ENCODE assay signal across 18 mouse cellular contexts in the genomic region with DNA sequence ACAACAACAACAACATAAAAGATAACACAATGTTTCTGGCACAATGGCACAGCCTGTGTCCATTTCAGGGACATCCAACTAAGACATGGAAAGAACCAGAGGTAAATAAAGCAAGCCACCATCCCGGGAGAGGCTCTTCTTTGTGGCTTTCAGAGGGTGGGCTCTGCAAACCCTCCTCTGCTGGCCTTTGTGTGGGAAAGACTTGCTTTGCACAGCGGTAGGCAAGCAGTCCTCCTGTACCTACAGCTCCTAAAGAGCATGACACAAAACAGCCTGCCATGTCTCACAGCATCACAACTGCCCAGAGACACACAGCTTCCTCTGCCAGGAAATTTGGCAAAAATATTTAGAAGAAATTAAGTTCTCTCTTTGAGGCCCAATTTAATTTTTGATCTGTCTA.
"Had no signal": no experiment of that assay in that cellular context is flagged by ENCODE, and none has a peak within 500 bp of the region (broad histone marks: within the 10 kb centered on the region; RNA-seq: fewer than 3 reads in every experiment).

No protein-coding gene starts in this region.

- ATAC-seq: liver, postnatal 0 days; lung, postnatal 0 days; midbrain, embryonic 16.5 days had no signal

- DNase-seq: liver, postnatal 0 days; lung, adult 2 months; lung, postnatal 14 days; lung, postnatal 36 days; right cerebral cortex, postnatal 14 days; thymus, adult 2 months; thymus, postnatal 25 days; thymus, postnatal 4 days had no signal

- H3K27me3 ChIP-seq: liver, embryonic 15.5 days; lung, embryonic 15.5 days; megakaryocyte, embryonic 14.5 days; neural tube, embryonic 12.5 days; stomach, embryonic 15.5 days had no signal

- H3K27ac ChIP-seq: liver, embryonic 15.5 days; lung, embryonic 15.5 days; macrophage; neural tube, embryonic 12.5 days; stomach, embryonic 15.5 days; stomach, postnatal 0 days had no signal

- H3K4me3 ChIP-seq: liver, embryonic 15.5 days; lung, embryonic 15.5 days; megakaryocyte, embryonic 14.5 days; neural tube, embryonic 12.5 days; stomach, embryonic 15.5 days had no signal

- H3K9me3 ChIP-seq: liver, embryonic 15.5 days; lung, embryonic 15.5 days; megakaryocyte, embryonic 14.5 days; neural tube, embryonic 12.5 days; stomach, embryonic 15.5 days had no signal

- H3K4me2 ChIP-seq: liver, embryonic 15.5 days; lung, embryonic 15.5 days; midbrain, embryonic 11.5 days; neural tube, embryonic 12.5 days; stomach, embryonic 15.5 days had no signal

- H3K4me1 ChIP-seq: liver, embryonic 15.5 days; lung, embryonic 15.5 days; megakaryocyte, embryonic 14.5 days; neural tube, embryonic 12.5 days; stomach, embryonic 15.5 days had no signal

- H3K9ac ChIP-seq: liver, embryonic 15.5 days; liver, postnatal 0 days; lung, embryonic 15.5 days; neural tube, embryonic 12.5 days; stomach, embryonic 15.5 days had no signal
